Mouse (Mus musculus) lung, postnatal 36 days (tissue): ENCODE data around the gene Nr1h4.
A peak's percentile ranks its signal among the peaks of the same experiment; 100 is the strongest.

Source experiments
- DNase-seq: peaks from one replicate; pipeline ENCODE4 v3.0.0; 2022; ENCODE audit warnings: mixed read lengths

Gene Nr1h4

DNA sequence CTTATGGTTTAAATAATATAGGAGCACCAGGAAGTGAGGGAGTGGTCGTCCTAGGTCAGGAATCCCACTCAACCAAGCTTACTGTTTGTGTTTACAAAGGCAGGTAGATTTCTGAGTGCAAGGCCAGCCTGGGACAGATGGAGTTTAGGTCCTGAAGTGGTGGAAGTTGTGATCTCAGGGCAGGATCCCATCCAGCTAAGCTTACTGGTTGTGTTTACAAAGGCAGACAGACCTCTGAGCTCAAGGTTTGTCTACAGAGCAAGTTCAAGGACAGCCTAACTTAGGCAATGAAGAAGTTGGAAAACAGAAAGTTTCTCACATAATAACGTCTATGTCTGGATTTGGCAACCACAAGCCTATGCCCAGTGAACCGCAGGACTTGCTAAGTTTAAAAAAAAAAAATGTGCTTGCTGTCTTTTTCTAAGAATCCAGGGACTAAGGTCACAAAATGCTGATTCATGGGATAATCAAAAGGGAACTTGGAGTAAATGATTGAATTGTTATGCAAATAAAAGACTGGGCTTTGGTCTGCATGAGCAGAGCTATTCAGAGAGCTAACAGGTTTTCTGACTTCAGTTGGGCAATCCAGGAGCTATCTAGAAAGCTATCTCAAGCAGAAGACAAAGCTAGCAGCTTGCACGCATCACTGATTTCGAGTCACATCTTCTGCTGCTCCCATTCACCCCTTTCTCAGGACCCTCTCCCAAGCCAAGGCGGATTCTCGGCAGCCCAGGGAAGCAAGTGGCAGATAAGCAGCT lies 62.6 kb downstream of the Nr1h4 start:
- DNase-seq, result no peak

DNA sequence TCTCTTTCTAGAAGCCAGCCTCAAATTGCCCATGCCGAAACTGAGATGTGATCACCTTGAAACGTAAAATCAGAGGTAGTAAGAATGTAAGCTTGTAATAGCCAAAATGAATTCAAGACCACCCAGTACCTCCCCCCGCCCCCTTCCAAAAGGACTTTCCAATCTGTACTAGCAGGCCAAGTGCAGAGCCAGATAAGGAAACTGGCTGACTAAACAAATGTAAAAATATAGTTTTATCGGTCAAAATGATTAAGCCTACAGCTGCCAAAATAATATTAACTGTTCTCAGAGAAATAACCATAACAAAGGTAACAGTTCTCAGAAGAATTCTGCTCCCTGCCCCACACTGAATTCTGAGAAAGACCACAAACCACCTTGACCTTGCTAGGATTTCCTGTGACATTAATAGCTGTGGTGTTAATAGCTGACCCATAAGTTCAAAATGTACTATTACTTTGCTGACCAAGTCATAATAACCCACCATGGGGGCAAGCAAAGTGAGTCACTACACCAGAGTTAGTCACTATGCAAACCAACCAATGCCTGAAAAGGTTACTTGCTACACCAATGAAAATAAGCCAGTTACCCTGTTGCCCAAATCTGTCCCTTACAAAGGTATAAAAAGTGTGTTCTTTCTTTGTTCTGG lies 68.5 kb downstream of the Nr1h4 start:
- DNase-seq, result no peak

DNA sequence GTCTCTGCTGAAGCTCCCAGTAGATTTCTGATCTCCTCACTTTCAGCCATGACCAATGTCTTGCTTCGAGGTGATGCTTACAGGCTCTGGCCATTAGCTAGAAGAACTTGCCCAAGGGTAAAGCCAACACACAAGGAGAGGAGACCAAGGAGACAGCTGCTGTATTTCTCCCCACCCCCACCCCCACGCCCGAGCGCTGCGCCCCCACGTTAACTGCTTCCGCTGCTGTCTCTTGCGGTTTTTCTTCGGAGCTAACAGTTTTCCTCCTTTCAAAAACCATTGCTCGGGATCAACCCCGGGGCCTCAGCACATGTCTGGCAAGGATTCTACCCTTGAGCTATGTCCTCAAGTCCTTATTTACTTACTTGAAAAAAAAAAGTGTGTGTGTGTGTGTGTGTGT lies 70.5 kb downstream of the Nr1h4 start:
- DNase-seq, result no peak

DNA sequence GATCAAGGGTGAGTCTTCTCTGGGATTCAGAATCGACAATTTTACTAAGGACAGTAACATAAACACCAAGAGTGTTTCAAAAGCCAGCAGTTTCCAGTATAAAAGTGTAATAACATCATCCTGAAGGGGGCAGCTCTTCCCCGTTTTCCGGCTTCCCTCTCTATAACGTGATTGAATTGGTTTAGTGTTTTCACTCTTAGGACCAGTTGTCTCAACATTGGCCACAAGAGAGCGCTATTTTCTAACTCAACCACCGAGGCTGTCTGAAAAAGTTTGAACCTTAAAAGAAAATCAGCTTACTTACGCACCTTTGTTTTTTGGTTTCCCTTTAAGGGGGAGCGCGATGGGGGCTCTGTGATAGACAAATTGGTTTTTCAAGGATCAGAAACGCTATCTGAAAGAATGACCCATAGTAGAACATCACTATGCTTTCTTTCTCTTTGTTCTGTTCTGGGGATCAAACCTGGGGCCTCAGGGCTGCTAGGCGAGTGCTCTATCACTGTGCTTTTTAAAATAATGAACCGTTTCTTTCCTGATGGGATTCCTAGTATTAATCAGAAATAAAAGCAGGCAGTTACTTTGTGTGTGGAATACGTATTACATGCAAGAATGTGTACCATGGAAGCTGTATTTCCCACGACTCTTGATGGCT lies 71.4 kb downstream of the Nr1h4 start:
- peak; percentile 92 for DNase-seq

DNA sequence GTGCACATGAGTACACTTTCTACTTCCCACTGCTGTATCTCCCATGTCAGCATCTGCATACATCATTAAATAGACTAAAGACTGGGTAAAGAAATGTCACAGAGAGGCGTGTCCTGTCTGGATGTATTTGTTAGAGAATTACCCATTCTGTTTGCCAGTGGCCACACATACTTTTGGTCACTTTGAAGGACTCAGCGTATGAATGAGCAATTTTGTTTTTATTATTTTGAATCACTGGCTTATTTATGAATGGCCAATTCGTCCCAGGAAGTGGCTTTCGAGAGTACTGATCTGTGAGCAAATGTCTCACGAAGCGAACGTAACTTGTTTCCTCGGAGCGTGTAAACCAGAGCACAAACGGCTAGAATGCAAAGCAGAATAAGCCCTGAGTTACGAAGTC lies 72.4 kb downstream of the Nr1h4 start:
- no peak for DNase-seq

DNA sequence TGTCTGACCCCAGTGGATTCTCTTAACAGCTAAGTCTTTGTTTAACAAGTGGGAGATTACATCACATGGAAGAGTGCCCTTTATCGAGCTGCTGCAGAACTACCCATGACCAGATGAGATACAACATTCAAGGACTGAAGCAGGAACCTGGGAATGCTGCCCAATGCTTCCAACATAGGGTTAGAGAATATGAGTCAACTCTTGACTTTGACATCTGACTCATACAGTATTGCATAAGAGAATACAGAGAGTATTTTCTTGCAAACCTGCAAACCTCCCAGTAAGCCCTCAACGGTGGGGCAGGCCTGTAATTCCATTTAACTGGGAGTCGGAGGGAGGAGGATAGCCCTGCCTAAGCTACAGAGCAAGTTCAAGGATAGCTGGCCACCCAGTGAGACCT lies 74.6 kb downstream of the Nr1h4 start:
- DNase-seq, result peak; percentile 68

DNA sequence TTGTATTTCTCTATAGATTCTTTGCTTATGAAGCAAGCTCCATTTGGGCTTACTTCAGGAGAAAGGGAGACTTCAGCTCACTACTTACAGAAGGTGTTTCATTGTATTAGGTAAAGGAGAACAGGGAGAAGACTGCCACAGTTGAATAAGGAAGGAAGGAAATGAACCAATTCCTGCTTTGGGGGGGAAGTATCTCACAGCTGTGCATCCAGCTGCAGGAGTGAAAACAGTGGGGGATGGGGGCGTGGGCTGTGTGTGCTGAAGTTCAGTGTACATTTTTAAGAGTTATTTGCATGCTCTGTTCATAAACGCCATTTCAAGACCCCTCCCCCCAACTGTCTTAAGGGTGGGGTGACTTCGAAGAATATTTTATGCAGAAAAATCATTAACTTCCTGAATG lies 79.6 kb downstream of the Nr1h4 start:
- DNase-seq, result no peak

DNA sequence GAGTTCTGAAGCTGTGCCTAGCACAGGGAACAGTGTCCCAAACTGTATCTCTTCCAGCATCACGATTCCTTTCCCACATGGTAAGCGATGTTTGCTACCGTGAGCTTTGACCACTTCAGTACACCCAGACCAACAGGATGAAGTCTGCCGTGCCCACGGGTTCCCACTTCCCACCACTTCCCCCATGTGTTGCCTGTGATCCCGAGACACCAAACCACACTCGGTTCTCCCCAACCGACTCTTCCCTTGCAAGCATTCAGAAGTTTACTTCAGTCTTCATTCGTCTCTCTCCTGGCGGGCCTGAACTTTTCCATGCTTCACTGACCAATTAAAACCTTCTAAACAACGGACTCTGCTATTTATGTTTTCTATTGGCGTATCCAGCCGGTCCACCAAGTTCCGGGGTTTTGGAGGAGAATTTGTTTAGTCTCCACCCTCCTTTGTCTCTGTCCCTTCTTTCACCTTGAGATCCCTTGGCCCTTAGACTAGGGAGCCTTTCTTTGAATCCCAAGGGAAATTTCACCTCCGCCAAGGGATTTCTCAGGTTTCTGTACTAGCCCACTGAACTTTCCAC lies 80.2 kb downstream of the Nr1h4 start:
- peak; percentile 8 for DNase-seq

DNA sequence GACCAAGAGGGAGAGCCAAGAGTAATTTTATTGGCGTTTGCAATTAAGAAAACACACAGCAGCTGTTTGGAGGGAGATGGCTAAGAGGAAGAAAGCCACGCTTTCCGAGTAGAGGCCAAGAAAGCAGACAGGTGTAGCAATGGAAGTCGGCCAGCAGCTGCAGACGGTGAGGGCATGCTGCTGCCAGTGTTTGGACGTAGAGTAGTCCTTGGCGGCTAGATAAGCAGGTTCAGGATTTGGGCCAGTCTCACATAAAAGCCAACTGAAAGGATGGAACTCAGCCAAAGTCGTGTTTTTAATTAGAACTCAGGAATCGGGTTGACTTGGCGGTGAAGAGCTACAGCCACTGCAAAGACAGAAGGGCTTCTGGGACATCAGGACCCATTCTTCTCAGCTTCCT lies 83.0 kb downstream of the Nr1h4 start:
- peak; percentile 7 for DNase-seq

DNA sequence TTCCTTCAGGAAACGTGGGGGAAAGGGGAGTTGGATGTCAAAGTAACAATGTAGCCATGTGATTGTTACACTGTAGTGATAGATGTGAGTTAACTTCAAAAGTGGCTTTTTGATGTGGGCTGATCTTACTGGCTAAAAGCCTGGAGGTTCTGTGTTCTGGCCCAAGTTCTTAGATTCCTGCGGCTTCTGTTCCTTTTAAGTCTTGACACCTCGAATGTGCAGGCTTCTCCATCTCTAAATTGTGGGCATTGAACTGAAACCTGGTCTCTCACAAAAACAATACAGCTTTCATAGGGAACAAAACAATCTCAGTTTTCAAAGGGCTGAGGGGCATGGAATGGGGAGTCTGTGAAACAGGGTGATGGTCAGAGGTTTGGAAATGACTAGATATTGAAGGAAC lies 89.0 kb downstream of the Nr1h4 start:
- no peak for DNase-seq

DNA sequence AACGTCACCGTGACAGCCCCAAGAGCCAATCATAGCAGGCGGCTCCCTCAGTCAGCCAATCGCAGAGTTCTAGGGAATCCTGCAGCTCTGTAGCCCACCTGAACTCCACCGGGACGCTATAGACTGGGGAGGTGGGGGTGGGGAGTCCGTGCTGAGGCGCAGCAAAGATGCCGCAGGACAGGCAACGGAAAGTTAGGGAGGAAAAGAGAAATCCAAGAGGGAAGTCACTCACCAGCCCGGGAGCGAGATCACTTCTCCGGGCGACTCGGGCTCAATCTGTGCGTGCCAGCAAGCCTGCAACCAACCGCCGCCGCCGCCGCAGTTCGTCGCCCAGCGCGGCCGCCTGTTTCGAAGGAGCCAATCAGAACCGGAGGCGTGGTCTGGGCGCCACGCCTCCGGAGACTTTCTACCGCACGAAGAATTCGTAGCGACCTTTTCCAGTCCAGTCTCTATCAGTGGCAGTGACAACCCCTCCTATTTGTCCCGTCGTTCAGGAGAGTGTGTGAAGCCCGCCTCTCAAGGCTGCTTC lies 89.7 kb downstream of the Nr1h4 start, which contains the start of gene Gas2l3:
Gene Gas2l3 (minus strand): TSS at position 345 of the 529 bp plus-strand sequence.
- peak; percentile 88 for DNase-seq

DNA sequence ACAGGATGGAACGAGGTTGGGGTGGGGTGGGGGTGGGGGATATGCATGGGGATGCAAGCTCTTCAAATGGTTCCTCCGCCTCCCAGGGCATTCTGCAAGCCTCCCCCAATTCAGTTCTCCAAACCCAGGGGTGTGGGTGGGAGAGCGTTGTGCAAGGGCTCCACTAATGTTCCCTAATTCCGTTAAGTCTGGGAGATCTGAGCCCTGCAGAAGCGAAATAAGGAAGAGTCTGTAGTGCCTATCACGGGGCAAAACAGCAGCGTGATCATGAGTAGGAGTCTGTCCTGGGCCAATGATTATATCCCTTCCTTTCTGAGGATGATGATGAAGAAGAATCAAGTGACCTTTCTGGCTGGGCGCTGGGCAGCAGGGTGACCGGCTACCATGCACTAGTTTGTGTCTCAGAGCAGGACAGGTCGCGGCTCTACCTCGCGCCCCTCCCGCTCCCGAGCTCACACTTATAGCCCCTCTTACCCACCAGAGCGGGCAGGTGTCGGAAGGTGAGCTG lies 90.2 kb downstream of the Nr1h4 start:
- peak; percentile 73 for DNase-seq

DNA sequence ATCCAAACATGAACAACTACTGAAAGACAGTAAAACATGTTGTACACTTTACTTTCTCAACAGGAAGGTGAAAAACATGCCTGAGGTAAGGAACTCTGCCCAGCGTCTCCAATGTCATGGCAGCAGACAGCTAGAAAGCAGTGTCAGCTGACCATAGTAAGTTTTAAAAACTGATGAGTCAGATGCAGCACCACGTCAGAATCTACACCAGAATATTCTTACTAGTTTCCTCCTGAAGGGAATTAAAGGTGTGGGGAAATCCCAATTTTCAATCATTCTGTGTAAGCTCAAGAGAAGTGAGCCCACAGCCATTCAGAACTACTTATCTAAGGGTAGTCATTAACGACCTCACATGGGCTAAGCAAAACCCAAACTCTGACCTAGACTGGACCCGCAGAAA lies 90.7 kb downstream of the Nr1h4 start:
- no peak for DNase-seq

DNA sequence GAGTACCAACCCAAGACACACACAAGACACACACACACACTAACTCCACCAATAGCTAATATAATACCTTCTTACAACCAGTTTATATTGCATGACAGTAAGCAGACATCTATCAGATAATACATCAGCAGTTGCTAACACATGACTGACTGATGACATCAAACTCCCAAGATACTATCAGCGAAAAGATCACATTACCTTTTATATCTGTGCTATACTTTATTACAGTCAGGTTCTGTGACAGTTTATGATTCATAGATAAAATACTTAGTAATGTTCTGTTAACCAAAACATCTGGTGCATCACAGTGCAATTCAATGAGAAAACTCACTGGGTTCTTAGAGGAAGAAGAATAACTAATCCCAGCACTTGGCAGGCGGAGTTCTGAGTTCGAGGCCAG lies 91.4 kb downstream of the Nr1h4 start:
- no peak for DNase-seq

DNA sequence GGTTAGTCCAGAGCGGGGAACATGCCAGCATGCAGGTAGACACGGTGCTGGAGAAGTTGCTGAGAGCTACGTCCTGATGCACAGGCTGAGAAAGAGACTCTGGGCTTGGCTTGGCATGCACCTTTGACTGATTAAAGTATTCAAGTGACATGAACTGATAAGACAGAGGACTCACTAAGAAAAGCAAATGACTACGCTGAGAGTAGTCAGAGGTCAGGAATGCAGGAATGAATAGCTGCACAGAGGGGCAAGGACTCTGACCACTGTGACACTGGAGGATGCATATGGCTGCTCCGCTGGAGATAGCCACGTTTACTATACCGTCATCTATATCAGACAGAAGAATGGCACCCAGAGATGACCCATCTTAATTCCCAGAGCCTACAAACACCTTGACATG lies 94.0 kb downstream of the Nr1h4 start:
- no peak for DNase-seq

DNA sequence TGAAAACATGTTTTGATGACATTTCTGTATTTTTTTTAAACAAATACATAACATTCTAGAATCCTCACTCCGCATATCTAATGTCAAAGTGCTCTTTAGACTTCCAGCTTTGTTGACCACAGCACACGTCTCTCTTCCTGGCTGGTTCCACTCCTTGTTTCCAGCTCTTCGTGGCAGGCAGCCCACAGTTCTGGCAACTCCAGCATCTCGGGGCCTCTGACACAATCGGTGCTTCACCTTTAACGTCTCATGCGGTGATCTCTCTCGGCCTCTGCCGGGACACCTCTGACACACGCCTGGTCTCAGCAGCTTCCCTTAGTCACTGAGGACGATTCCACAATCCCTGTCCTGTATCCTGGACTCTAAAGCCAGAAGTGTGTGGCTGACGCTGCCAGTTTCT lies 95.4 kb downstream of the Nr1h4 start:
- no peak for DNase-seq

DNA sequence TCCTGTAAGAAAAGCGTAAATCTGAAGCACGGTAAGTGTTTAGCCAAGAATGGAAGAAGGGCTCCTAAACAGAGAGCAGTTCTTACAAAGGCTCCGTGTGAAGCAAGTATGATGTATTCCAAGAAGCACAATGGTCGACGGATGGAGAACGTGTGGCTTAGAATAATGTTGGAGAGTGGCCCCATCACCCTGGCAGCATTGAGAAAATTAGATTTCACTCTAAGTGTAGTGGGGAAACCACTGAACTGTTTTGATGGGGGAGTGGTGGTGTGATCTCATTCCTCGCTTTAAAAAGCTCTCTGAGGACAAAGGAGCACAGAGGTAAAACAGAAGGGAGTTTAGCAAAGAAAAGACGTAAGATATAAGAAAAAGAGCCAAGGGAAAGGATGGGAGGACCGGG lies 95.9 kb downstream of the Nr1h4 start:
- no peak for DNase-seq

DNA sequence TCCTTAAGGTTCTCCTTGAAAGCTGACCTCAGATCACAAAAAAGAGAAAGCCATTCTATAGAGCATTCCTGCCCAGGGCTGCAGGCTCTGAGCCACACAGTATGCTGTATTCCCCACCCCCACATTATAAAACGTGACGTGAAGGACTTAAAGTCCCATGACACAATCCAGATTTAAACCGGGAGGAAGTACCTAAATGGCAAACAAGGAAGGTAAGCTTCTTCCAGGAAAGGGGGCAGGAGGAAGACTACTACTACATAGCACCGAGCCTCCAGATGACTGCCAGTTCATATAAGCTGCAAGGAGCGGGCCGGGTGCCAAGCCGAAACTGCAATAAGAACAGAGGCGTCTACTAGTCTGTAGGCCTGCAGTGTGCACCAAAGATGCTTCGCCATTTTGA lies 97.5 kb downstream of the Nr1h4 start:
- no peak for DNase-seq

DNA sequence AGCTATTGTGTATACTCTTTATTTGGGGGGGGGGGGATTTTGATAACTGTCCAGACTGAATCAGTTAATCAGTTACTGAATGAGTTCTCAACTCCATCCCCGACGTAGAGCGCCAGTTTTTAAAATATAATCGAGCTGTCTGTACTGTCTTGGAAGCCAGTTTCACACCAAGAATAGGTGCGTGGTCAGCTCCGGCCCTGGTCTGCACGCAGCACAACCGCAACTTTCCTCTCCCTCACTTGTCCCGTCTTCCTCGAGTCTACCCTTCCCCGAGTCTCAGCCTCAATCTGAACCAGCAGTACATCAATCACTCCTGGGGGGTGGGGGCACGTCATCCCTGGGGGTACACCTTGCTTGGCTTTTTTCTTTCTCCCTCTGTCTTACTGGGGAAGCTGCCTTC lies 98.0 kb downstream of the Nr1h4 start:
- DNase-seq, result no peak

DNA sequence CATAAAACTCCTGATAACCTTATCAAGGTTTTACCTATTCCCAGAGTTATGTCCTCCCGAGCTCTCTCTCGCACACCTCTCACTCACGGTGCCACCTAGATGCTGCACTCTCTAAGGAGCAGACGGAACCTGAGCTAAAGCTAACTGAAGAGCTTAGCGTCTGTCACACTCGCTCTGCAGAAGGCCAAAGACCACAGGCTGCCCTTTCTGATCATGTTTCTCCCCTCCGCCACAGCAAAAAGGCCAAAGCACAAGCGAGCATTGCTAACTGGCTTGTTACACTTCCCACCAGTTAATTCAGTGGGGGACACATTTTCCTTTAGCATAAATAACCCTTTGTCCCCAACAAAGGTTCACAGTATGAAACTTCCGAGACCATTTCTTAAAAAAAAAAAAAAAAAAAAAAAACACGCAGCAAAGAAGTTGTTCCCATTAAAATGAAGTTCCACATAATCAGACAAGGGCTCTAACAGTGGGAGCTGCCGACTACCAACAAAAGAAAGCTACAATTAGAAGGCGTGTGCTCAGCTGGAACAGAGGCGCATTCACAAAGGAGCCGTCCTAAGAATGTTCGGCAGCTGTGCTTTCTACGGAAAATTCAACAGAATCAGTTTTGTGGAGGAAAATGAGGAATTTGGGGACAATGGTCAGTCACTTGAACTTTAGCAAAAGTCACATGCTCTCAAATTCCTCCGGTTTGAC lies 98.7 kb downstream of the Nr1h4 start:
- DNase-seq, result no peak

DNA sequence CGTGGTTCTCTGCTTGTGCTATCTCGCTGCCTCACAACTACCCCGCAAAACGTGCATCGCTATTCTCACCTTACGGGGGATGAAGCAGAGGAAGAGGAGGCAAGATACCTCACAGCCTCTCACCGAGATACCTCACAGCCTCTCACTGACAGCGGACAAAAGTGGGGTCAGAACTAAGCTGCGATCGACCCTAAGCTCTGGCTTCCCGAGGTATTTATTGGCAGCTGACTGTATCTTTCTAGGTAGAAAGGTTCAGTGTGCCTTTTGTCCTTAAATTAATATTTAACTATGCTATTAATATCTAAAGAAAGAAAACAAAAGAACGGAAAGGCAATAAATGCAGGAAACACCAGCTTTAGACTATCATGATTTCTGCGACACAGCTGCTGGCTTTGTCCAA lies 100.6 kb downstream of the Nr1h4 start:
- DNase-seq, result no peak

DNA sequence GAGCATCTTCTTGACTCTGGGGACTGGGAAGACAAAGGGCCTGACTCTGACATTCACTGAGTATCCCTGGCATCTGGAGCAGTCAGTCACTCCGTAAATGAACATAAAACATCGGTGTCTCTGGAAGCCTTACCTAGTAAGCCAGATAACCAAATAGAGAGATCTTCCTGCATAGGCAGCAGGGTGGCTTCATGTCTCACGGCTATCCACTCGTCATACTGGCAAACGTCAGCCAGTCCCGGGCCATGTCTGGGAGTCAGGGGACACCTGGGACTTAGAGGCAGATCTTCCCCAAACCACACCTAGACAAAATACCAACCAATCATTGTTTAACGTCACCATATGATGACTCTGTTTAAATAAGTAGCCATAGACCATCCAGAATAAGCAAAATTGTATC lies 102.6 kb downstream of the Nr1h4 start:
- DNase-seq, result no peak
